In genomic region chr5:24861449-24861930, GRCm38 (mm10) we compare ENCODE assay signal across 16 mouse cellular contexts. TPM values are rescaled to one million over a fixed set of nuclear protein-coding genes. Genes with fewer than 3 reads are reported as not detected.
DNase-seq lines count a peak whose midpoint lies in the region; ATAC-seq lines count a peak whose summit lies in the region.
"Had no signal": no experiment of that assay in that cellular context is flagged by ENCODE, and none has a peak within 500 bp of the region (broad histone marks: within the 10 kb centered on the region; RNA-seq: fewer than 3 reads in every experiment).

No protein-coding gene starts in this region.

- no peaks in the 10 kb centered on the region for H3K27me3 ChIP-seq in heart, embryonic 10.5 days (ENCODE audit: insufficient read depth, poor library complexity, severe bottlenecking)
- no peaks in the 10 kb centered on the region for H3K27me3 ChIP-seq in limb, embryonic 15.5 days
- no peaks in the 10 kb centered on the region for H3K27me3 ChIP-seq in limb, embryonic 10.5 days (ENCODE audit: low read depth, poor library complexity, severe bottlenecking)
- H3K27me3 ChIP-seq: kidney, embryonic 15.5 days; liver, embryonic 12.5 days had no signal

- no peak overlapping the region for H3K9ac ChIP-seq in limb, embryonic 15.5 days
- H3K9ac ChIP-seq: kidney, embryonic 15.5 days; liver, embryonic 12.5 days; lung, embryonic 14.5 days had no signal

- H3K4me1 ChIP-seq in heart, embryonic 10.5 days: peaks cover 36% of the 10 kb centered on the region
- H3K4me1 ChIP-seq in limb, embryonic 15.5 days: no peaks in the 10 kb centered on the region
- H3K4me1 ChIP-seq in limb, embryonic 10.5 days: no peaks in the 10 kb centered on the region
- H3K4me1 ChIP-seq: embryonic facial prominence, embryonic 10.5 days; kidney, embryonic 15.5 days had no signal

- no peak for ATAC-seq in limb, embryonic 15.5 days (ENCODE audit: insufficient number of reproducible peaks, low FRiP score, low TSS enrichment, low read depth)
- ATAC-seq: activated CD4-positive, CD25-positive, alpha-beta regulatory T cell, adult 4 months; intestine, postnatal 0 days; liver, embryonic 12.5 days had no signal

- H3K9me3 ChIP-seq in heart, embryonic 10.5 days: 0 out of 2 replicates have a peak, but pooled peaks cover 2% of the 10 kb centered on the region
- H3K9me3 ChIP-seq in limb, embryonic 15.5 days: no peaks in the 10 kb centered on the region
- no peaks in the 10 kb centered on the region for H3K9me3 ChIP-seq in limb, embryonic 10.5 days (replicated peaks)
- H3K9me3 ChIP-seq: embryonic facial prominence, embryonic 10.5 days; G1E; kidney, embryonic 15.5 days had no signal

- H3K36me3 ChIP-seq in heart, embryonic 10.5 days: peaks cover 43% of the 10 kb centered on the region
- H3K36me3 ChIP-seq in limb, embryonic 15.5 days: peaks cover 19% of the 10 kb centered on the region
- peaks cover 10% of the 10 kb centered on the region for H3K36me3 ChIP-seq in limb, embryonic 10.5 days
- H3K36me3 ChIP-seq: G1E had no signal

- 52% methylated on average over 9 of the region's 9 CpGs for WGBS in heart, embryonic 10.5 days
- WGBS in limb, embryonic 15.5 days: 84% methylated on average over 9 of the region's 9 CpGs
- 88% methylated on average over 9 of the region's 9 CpGs for WGBS in limb, embryonic 10.5 days

- DNase-seq in cerebellum, postnatal 25 days: peak; percentile 32 to 44
- no peak for DNase-seq in cerebellum, adult 11-12 months
- no peak for DNase-seq in heart, embryonic 10.5 days (ENCODE audit: low spot score)
- DNase-seq in heart, adult 18-20 months: no peak
- DNase-seq in limb, embryonic 10.5 days (ENCODE audit: low spot score): no peak
- DNase-seq in heart, postnatal 4 days: peak; percentile 30
- no peak for DNase-seq in kidney, postnatal 4 days
- DNase-seq: lung, embryonic 14.5 days; thymus, postnatal 36 days had no signal

- H3K27ac ChIP-seq in heart, embryonic 10.5 days: peak overlapping the region; percentile 79
- H3K27ac ChIP-seq in limb, embryonic 15.5 days: peak overlapping the region; percentile 22; the same call in 1 of the 2 replicates
- H3K27ac ChIP-seq in limb, embryonic 10.5 days: no peak overlapping the region
- H3K27ac ChIP-seq: embryonic facial prominence, embryonic 10.5 days; kidney, embryonic 15.5 days; liver, embryonic 12.5 days had no signal

- no peak overlapping the region for H3K4me3 ChIP-seq in heart, embryonic 10.5 days
- no peak overlapping the region for H3K4me3 ChIP-seq in limb, embryonic 15.5 days
- no peak overlapping the region for H3K4me3 ChIP-seq in limb, embryonic 10.5 days
- H3K4me3 ChIP-seq: embryonic facial prominence, embryonic 10.5 days; kidney, embryonic 15.5 days; liver, embryonic 12.5 days had no signal

- H3K4me2 ChIP-seq in limb, embryonic 15.5 days: no peak overlapping the region
- H3K4me2 ChIP-seq: kidney, embryonic 15.5 days; liver, embryonic 12.5 days; lung, embryonic 14.5 days had no signal

RNA-seq across cellular contexts. Expression of gene Rheb, which starts 19.1 kb away (rescaled TPM):
- 219 and 225 TPM in 2 replicates for polyA plus RNA-seq in heart, embryonic 10.5 days (2016; fragmentation: Nextera tagmentation; extraction: Ambion mirVana)
- total RNA-seq in heart, adult 18-20 months (2021): 10 to 100 TPM; 82.6 to 85.7 TPM
- 216 and 228 TPM in 2 replicates for polyA plus RNA-seq in limb, embryonic 15.5 days (2015; fragmentation: Nextera tagmentation; extraction: Ambion mirVana)
- polyA plus RNA-seq in limb, embryonic 10.5 days (2016; fragmentation: Nextera tagmentation; extraction: Ambion mirVana): 179 and 186 TPM in 2 replicates
- total RNA-seq in heart, postnatal 4 days (2021): 100 to 1,000 TPM in 1 of 2 experiments, 10 to 100 TPM in 1; 99.3 to 100 TPM

Comparison
In these comparisons a context has a peak if more than half of its experiments do, and no peak if none do; other contexts are left out.
1. DNase-seq: peak in cerebellum, postnatal 25 days (2 of 2) and heart, postnatal 4 days (single experiment); none in cerebellum, adult 11-12 months (single experiment), heart, embryonic 10.5 days (single experiment), heart, adult 18-20 months (0 of 2), limb, embryonic 10.5 days (single experiment) and kidney, postnatal 4 days (0 of 2).